Mouse (Mus musculus) midbrain, embryonic 15.5 days (tissue): ENCODE results near the gene Nfasc. TPM values are rescaled to one million over a fixed set of nuclear protein-coding genes. Genes with fewer than 3 reads are reported as not detected.
A peak's percentile ranks its signal among the peaks of the same experiment; 100 is the strongest.

ENCODE experiments used
- ATAC-seq: fragments of 200-750 bp; cut with Nextera tagmentation; replicated peaks from 2 replicates; pipeline ENCODE4 v1.8.0; 2017; ENCODE audit warnings: moderate TSS enrichment
- H3K27ac ChIP-seq: fragments of 300-500 bp; sonication (generic); 2 replicates; pipeline ENCODE4 v1.5.1; 2015; ENCODE audit warnings: mild to moderate bottlenecking, inconsistent platforms
- H3K27me3 ChIP-seq: fragments of 300-500 bp; sonication (generic); replicated peaks from 2 replicates; pipeline ENCODE4 v1.6.1; 2015; ENCODE audit warnings: inconsistent platforms
- H3K36me3 ChIP-seq: fragments of 300-500 bp; sonication (generic); replicated peaks from 2 replicates; pipeline ENCODE4 v1.6.1; 2015; ENCODE audit warnings: inconsistent platforms
- H3K4me1 ChIP-seq: fragments of 300-500 bp; sonication (generic); 2 replicates; pipeline ENCODE4 v1.6.1; 2015; ENCODE audit warnings: inconsistent platforms
- H3K4me2 ChIP-seq: fragments of 300-500 bp; sonication (generic); 2 replicates; pipeline ENCODE4 v1.6.1; 2015; ENCODE audit warnings: inconsistent platforms, mild to moderate bottlenecking, moderate library complexity
- H3K4me3 ChIP-seq: fragments of 300-500 bp; sonication (generic); 2 replicates; pipeline ENCODE4 v1.5.1; 2015; ENCODE audit warnings: mild to moderate bottlenecking, inconsistent platforms
- H3K9ac ChIP-seq: fragments of 300-500 bp; sonication (generic); 2 replicates; pipeline ENCODE4 v1.6.1; 2015; ENCODE audit warnings: mild to moderate bottlenecking, inconsistent platforms
- H3K9me3 ChIP-seq: fragments of 300-500 bp; sonication (generic); 2 replicates; pipeline ENCODE4 v1.6.1; 2016; ENCODE audit warnings: inconsistent platforms
- WGBS: fragments of 180-500 bp; shearing (Covaris S2); methylation state at CpG from one replicate; pipeline ENCODE4 v1.1.7; 2015; ENCODE audit warnings: mixed read lengths; 5-methylcytosine and 5-hydroxymethylcytosine counted together
- polyA plus RNA-seq: library from polyadenylated mRNA; unstranded; fragments of >200 nt; fragmentation: Nextera tagmentation; extraction: Ambion mirVana; gene quantifications from 2 replicates; pipeline ENCODE4 v1.2.1, GENCODE M21; 2015

Gene Nfasc
- polyA plus RNA-seq, 1 experiment from 2014 or later = 52.3 TPM

DNA sequence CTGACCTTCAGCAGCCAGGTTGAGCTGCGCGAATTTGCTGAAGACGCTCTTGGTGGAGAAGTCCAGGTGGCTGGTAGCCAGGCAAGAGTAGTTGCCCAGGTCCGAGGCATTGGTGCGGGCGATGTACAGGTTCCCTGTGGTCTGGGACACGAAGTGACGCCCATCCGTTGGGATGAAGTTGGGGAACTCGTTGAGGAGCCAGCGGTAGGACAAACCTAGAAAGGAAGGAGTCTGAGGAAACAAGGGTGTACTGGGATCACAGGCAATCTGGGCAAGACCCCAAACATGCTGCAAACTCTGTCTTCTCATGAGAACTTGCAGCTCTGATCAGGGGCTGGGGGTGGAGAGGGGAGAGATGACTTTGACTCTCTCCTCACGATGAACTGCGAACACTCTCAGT, 213.5 kb downstream of the Nfasc start:
- H3K4me1 ChIP-seq = peaks cover 36% of the 10 kb centered on the region
- H3K9ac ChIP-seq = no peak overlapping the region
- no peak overlapping the region for H3K4me2 ChIP-seq
- H3K4me3 ChIP-seq = no peak overlapping the region
- H3K36me3 ChIP-seq = no peaks in the 10 kb centered on the region; the same call in 1 of the 2 replicates
- no peaks in the 10 kb centered on the region for H3K9me3 ChIP-seq
- no peak for ATAC-seq
- no peaks in the 10 kb centered on the region for H3K27me3 ChIP-seq
- no peak overlapping the region for H3K27ac ChIP-seq
- 93% methylated on average over 13 of the region's 13 CpGs for WGBS

- ATAC-seq = peak; percentile 59
- Histone ChIP-seq H3K4me1 (peaks cover 29% of the 10 kb centered on the region), H3K4me2 (0 out of 2 replicates have a peak overlapping the region, but pooled peaks have one; percentile 9)
Measured at GRCm38 (mm10) chr1:132525832-132526231, 215.8 kb downstream of the Nfasc start.

DNA sequence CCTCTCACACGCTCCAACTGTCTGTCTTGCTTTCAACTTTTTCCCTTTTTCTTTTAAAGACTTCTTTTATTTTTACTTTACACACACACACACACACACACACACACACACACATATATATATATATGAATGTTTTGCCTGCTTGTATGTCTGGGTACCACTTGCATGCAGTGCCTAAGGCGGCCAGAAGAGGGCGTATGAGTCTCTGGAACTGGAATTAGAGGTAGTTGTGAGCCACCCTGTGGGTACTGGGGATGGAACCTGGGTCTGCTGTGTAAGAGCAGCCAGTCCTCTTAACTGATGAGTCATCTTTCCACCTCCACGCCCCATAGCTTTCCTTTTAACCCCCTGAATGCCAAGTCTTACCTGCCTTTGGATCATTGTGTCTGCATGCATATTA, 217.7 kb downstream of the Nfasc start:
- ATAC-seq = no peak
- H3K9ac ChIP-seq = no peak overlapping the region
- H3K36me3 ChIP-seq = no peaks in the 10 kb centered on the region; the same call in 1 of the 2 replicates

More at GRCm38 (mm10) chr1:132525832-132526231, 215.8 kb downstream of the Nfasc start:
- Histone ChIP-seq H3K9me3 (no peaks in the 10 kb centered on the region), H3K27ac (peak overlapping the region; percentile 81), H3K36me3 (no peaks in the 10 kb centered on the region; the same call in 1 of the 2 replicates), H3K4me3 (no peak overlapping the region), H3K27me3 (no peaks in the 10 kb centered on the region), H3K9ac (peak overlapping the region; percentile 22; the same call in 1 of the 2 replicates)
- WGBS = 4% methylated on average over 10 of the region's 10 CpGs

GRCm38 (mm10) chr1:132523048-132523447, 218.5 kb downstream of the Nfasc start:
- H3K4me2 ChIP-seq = no peak overlapping the region
- H3K9ac ChIP-seq = no peak overlapping the region
- H3K4me3 ChIP-seq = no peak overlapping the region
- ATAC-seq = no peak
- WGBS = 67% methylated on average over 8 of the region's 8 CpGs
- no peaks in the 10 kb centered on the region for H3K9me3 ChIP-seq
- peaks cover 19% of the 10 kb centered on the region for H3K4me1 ChIP-seq
- no peaks in the 10 kb centered on the region for H3K27me3 ChIP-seq
- no peak overlapping the region for H3K27ac ChIP-seq
- no peaks in the 10 kb centered on the region; the same call in 1 of the 2 replicates for H3K36me3 ChIP-seq

More for the DNA sequence above, 217.7 kb downstream of the Nfasc start:
- Histone ChIP-seq H3K9me3 (no peaks in the 10 kb centered on the region), H3K27me3 (no peaks in the 10 kb centered on the region), H3K4me1 (peaks cover 19% of the 10 kb centered on the region), H3K27ac (no peak overlapping the region), H3K4me3 (no peak overlapping the region), H3K4me2 (no peak overlapping the region)
- 39% methylated on average over 4 of the region's 4 CpGs for WGBS

DNA sequence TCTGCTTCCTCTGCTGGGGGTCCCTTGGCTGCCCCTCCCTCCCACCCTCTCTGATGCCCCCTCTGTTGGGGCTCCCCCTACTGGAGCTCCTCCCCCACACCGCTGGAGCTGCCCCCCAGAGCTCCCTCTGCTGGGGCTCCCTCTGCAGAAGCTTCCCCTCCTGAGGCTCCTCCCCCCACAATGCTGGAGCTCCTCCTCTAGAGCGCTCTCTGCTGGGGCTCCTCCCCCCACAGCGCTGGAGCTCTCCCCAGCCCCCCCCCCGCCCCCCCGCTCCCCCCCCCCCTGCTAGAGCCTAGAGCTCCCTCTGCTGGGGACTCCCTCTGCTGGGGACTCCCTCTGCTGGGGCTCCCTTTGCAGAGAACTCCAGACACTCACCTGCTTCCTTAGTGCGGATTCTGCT, 220.8 kb downstream of the Nfasc start:
- Histone ChIP-seq H3K9ac (no peak overlapping the region), H3K4me1 (peaks cover 8% of the 10 kb centered on the region; the same call in 1 of the 2 replicates), H3K9me3 (no peaks in the 10 kb centered on the region), H3K4me3 (no peak overlapping the region), H3K27ac (no peak overlapping the region), H3K4me2 (no peak overlapping the region), H3K27me3 (no peaks in the 10 kb centered on the region), H3K36me3 (peaks cover 5% of the 10 kb centered on the region; the same call in 1 of the 2 replicates)
- no peak for ATAC-seq
- WGBS = 13% methylated on average over 4 of the region's 6 CpGs

- no peaks in the 10 kb centered on the region for H3K27me3 ChIP-seq
- H3K4me2 ChIP-seq = no peak overlapping the region
- H3K4me3 ChIP-seq = no peak overlapping the region
- H3K36me3 ChIP-seq = peaks cover 9% of the 10 kb centered on the region; the same call in 1 of the 2 replicates
- H3K9me3 ChIP-seq = no peaks in the 10 kb centered on the region
- ATAC-seq = no peak
- H3K4me1 ChIP-seq = no peaks in the 10 kb centered on the region
- WGBS = 88% methylated on average over 11 of the region's 11 CpGs
- H3K27ac ChIP-seq = no peak overlapping the region
- H3K9ac ChIP-seq = no peak overlapping the region
Measured at GRCm38 (mm10) chr1:132519734-132520133, 221.9 kb downstream of the Nfasc start.

- ATAC-seq = no peak
- no peak overlapping the region for H3K27ac ChIP-seq
- H3K4me1 ChIP-seq = no peaks in the 10 kb centered on the region
- H3K4me3 ChIP-seq = no peak overlapping the region
- H3K9ac ChIP-seq = no peak overlapping the region
- H3K27me3 ChIP-seq = no peaks in the 10 kb centered on the region
- H3K4me2 ChIP-seq = no peak overlapping the region
- WGBS = 83% methylated on average over 18 of the region's 18 CpGs
- no peaks in the 10 kb centered on the region for H3K9me3 ChIP-seq
- peaks cover 9% of the 10 kb centered on the region; the same call in 1 of the 2 replicates for H3K36me3 ChIP-seq
Measured at GRCm38 (mm10) chr1:132518621-132519020, 223.0 kb downstream of the Nfasc start.

GRCm38 (mm10) chr1:132516776-132517175, 224.8 kb downstream of the Nfasc start:
- no peaks in the 10 kb centered on the region for H3K27me3 ChIP-seq
- no peaks in the 10 kb centered on the region for H3K9me3 ChIP-seq
- H3K27ac ChIP-seq = no peak overlapping the region
- 0 out of 2 replicates have a peak, but pooled peaks cover 1% of the 10 kb centered on the region for H3K4me1 ChIP-seq
- WGBS = 93% methylated on average over 11 of the region's 11 CpGs
- H3K9ac ChIP-seq = no peak overlapping the region
- ATAC-seq = no peak
- no peak overlapping the region for H3K4me2 ChIP-seq
- no peak overlapping the region for H3K4me3 ChIP-seq
- peaks cover 9% of the 10 kb centered on the region; the same call in 1 of the 2 replicates for H3K36me3 ChIP-seq

- no peak overlapping the region for H3K4me2 ChIP-seq
- H3K9ac ChIP-seq = no peak overlapping the region
- H3K4me1 ChIP-seq = 0 out of 2 replicates have a peak, but pooled peaks cover 7% of the 10 kb centered on the region
- ATAC-seq = no peak
- peaks cover 9% of the 10 kb centered on the region; the same call in 1 of the 2 replicates for H3K36me3 ChIP-seq
- no peak overlapping the region for H3K27ac ChIP-seq
- H3K27me3 ChIP-seq = no peaks in the 10 kb centered on the region
- no peaks in the 10 kb centered on the region for H3K9me3 ChIP-seq
- 93% methylated on average over 12 of the region's 12 CpGs for whole genome bisulfite sequencing
- no peak overlapping the region for H3K4me3 ChIP-seq
Measured at GRCm38 (mm10) chr1:132515339-132515738, 226.3 kb downstream of the Nfasc start.

Other genes with a start within 250 kb of the Nfasc start
- 0.99 and 1.0 TPM in 2 replicates for gene Tmem81, start 235.6 kb downstream of the Nfasc start, polyA plus RNA-seq
- gene Cntn2, start 198.5 kb downstream of the Nfasc start, polyA plus RNA-seq = 38.9 and 44.0 TPM in 2 replicates
- 56.8 and 60.2 TPM in 2 replicates for gene Lrrn2, start 138.5 kb upstream of the Nfasc start, polyA plus RNA-seq